ENCODE assay signal across 9 mouse cellular contexts in the genomic region with DNA sequence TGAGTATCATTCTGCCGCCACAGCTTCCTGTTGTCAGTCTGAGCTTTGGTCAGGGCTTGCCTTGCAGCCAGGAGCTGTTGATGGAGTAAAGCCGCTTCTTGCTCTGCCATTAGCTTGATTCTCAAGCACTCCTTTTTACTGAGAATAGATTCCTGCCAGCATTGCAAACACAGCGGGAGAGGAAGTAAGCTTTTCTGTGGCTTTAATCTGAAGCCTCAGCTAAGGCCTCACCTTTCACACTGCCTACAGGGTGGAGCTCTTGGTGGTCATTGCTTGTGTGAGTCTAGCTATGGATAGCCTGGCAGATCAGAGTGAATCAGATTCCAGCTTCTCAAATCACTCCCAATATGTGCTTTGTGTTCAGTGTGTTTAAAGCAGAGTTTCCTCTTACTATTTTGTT. TPM values are rescaled to one million over a fixed set of nuclear protein-coding genes. Genes with fewer than 3 reads are reported as not detected.
DNase-seq lines count a peak whose midpoint lies in the region; ATAC-seq and TF ChIP-seq lines count a peak whose summit lies in the region.
"Had no signal": no experiment of that assay in that cellular context is flagged by ENCODE, and none has a peak within 500 bp of the region (broad histone marks: within the 10 kb centered on the region; RNA-seq: fewer than 3 reads in every experiment).

No protein-coding gene starts in this region.

- H3K4me2 ChIP-seq in embryonic facial prominence, embryonic 14.5 days (ENCODE audit: low read depth, low read length), result no peak overlapping the region
- H3K4me2 ChIP-seq: forebrain, embryonic 12.5 days had no signal

- peak overlapping the region; percentile 85 for H3K27ac ChIP-seq in kidney, adult 2 months (ENCODE audit: insufficient read depth, low read depth, low read length)
- peak overlapping the region; percentile 45 for H3K27ac ChIP-seq in embryonic facial prominence, embryonic 14.5 days (replicated peaks; ENCODE audit: low read depth, low read length)
- H3K27ac ChIP-seq in forebrain, embryonic 10.5 days, result no peak overlapping the region
- H3K27ac ChIP-seq: forebrain, embryonic 12.5 days had no signal

- no peaks in the 10 kb centered on the region for H3K27me3 ChIP-seq in kidney, adult 2 months (replicated peaks; ENCODE audit: control insufficient read depth, insufficient read depth, low read length)
- H3K27me3 ChIP-seq in embryonic facial prominence, embryonic 14.5 days (replicated peaks; ENCODE audit: control insufficient read depth, insufficient read depth, low read length), result no peaks in the 10 kb centered on the region
- no peaks in the 10 kb centered on the region for H3K27me3 ChIP-seq in forebrain, embryonic 10.5 days (ENCODE audit: poor library complexity, severe bottlenecking)
- H3K27me3 ChIP-seq: forebrain, embryonic 12.5 days had no signal

- TF ChIP-seq CTCF in kidney, adult 2 months (conservative IDR thresholded peaks at IDR 0.05; ENCODE audit: insufficient read depth, insufficient read length, low read depth, low read length), result no peak

- H3K9me3 ChIP-seq in embryonic facial prominence, embryonic 14.5 days (ENCODE audit: control insufficient read depth, low read length), result peaks cover 12% of the 10 kb centered on the region
- peaks cover 9% of the 10 kb centered on the region for H3K9me3 ChIP-seq in forebrain, embryonic 10.5 days

- ATAC-seq in CD4-positive, CD25-positive, alpha-beta regulatory T cell, adult 4 months, result peak; percentile 26
- ATAC-seq in embryonic facial prominence, embryonic 14.5 days (ENCODE audit: low read depth), result no peak
- no peak for ATAC-seq in frontal cortex, adult (ENCODE audit: low TSS enrichment)

- H3K4me1 ChIP-seq in kidney, adult 2 months (ENCODE audit: control insufficient read depth, insufficient read depth, low read length), result peaks cover 23% of the 10 kb centered on the region
- peaks cover 24% of the 10 kb centered on the region for H3K4me1 ChIP-seq in embryonic facial prominence, embryonic 14.5 days (ENCODE audit: control insufficient read depth, insufficient read depth, low read length)
- peaks cover 26% of the 10 kb centered on the region for H3K4me1 ChIP-seq in forebrain, embryonic 10.5 days

- H3K9ac ChIP-seq in embryonic facial prominence, embryonic 14.5 days (ENCODE audit: low read depth, low read length), result no peak overlapping the region
- H3K9ac ChIP-seq: forebrain, embryonic 12.5 days had no signal

- H3K36me3 ChIP-seq in kidney, adult 2 months (ENCODE audit: control insufficient read depth, insufficient read depth, low read length), result no peaks in the 10 kb centered on the region
- no peaks in the 10 kb centered on the region; the same call in 1 of the 2 replicates for H3K36me3 ChIP-seq in embryonic facial prominence, embryonic 14.5 days (ENCODE audit: control insufficient read depth, insufficient read depth, low read length)
- H3K36me3 ChIP-seq in forebrain, embryonic 10.5 days (replicated peaks), result no peaks in the 10 kb centered on the region
- H3K36me3 ChIP-seq: forebrain, embryonic 12.5 days had no signal

- WGBS in kidney, adult 2 months, result 59% methylated on average over 3 of the region's 3 CpGs
- WGBS in embryonic facial prominence, embryonic 14.5 days, result 20% methylated on average over 3 of the region's 3 CpGs
- WGBS in forebrain, embryonic 10.5 days, result 13% methylated on average over 3 of the region's 3 CpGs

- no peak for TF ChIP-seq POLR2A in kidney, adult 2 months (IDR thresholded peaks at IDR 0.05; ENCODE audit: low read depth, low read length)

- peak; percentile 30 for DNase-seq in kidney, adult 2 months
- DNase-seq in kidney, adult 11 months, result no peak
- no peak for DNase-seq in embryonic facial prominence, embryonic 14.5 days (ENCODE audit: low spot score)
- peak; percentile 6 to 21 for DNase-seq in natural killer cell, adult 2 months (ENCODE audit: low spot score in 2 of 2)
- no peak for DNase-seq in urinary bladder, postnatal 14 days (ENCODE audit: low spot score)
- DNase-seq in forebrain, embryonic 10.5 days (ENCODE audit: extremely low spot score, low spot score), result no peak

- no peak overlapping the region for H3K4me3 ChIP-seq in kidney, adult 2 months (ENCODE audit: insufficient read depth, low read depth, low read length)
- no peak overlapping the region for H3K4me3 ChIP-seq in embryonic facial prominence, embryonic 14.5 days (ENCODE audit: low read depth, low read length)
- no peak overlapping the region for H3K4me3 ChIP-seq in forebrain, embryonic 10.5 days
- H3K4me3 ChIP-seq: forebrain, embryonic 12.5 days had no signal

RNA-seq across cellular contexts. Expression of gene Cd164, which starts 33.1 kb away (rescaled TPM):
- polyA plus RNA-seq in kidney, adult 2 months (2012; rRNA removed), result 241 and 291 TPM in 2 replicates
- 100 to 1,000 TPM; 207 to 236 TPM for polyA plus RNA-seq in CD4-positive, CD25-positive, alpha-beta regulatory T cell, adult 4 months (2017; shearing (Covaris generic))
- 230 and 234 TPM in 2 replicates for polyA plus RNA-seq in embryonic facial prominence, embryonic 14.5 days (2014; fragmentation: Nextera tagmentation; extraction: Ambion mirVana)
- polyA plus RNA-seq in forebrain, embryonic 10.5 days (2016; fragmentation: Nextera tagmentation; extraction: Ambion mirVana), result 125 and 129 TPM in 2 replicates

Comparison
In these comparisons a context has a peak if more than half of its experiments do, and no peak if none do; other contexts are left out.
1. DNase-seq: peak in kidney, adult 2 months (single experiment) and natural killer cell, adult 2 months (2 of 2); none in kidney, adult 11 months (single experiment), embryonic facial prominence, embryonic 14.5 days (single experiment), urinary bladder, postnatal 14 days (single experiment) and forebrain, embryonic 10.5 days (single experiment).